Mouse (Mus musculus): ENCODE results near the gene Mrrf.

Gene Mrrf

GRCm38 (mm10) chr2:36136300-36136941 is at the start of gene Mrrf, which contains the start of gene Rbm18:
TSS of gene Mrrf (plus strand) at chr2:36136389.
TSS of gene Rbm18 (minus strand) at chr2:36136773.
- peak; percentile 94 for DNase-seq (ENCODE audit: low spot score)

- no peak for DNase-seq (ENCODE audit: low spot score)
Measured at GRCm38 (mm10) chr2:36089190-36089589, 47.0 kb upstream of the Mrrf start.

GRCm38 (mm10) chr2:36090853-36091741 is 45.1 kb upstream of the Mrrf start:
- no peak for DNase-seq (ENCODE audit: low spot score)

GRCm38 (mm10) chr2:36092748-36093147 is 43.4 kb upstream of the Mrrf start:
- no peak for DNase-seq (ENCODE audit: low spot score)

- DNase-seq (ENCODE audit: low spot score): no peak
Measured at GRCm38 (mm10) chr2:36093301-36093700, 42.9 kb upstream of the Mrrf start.

- no peak for DNase-seq (ENCODE audit: low spot score)
Measured at GRCm38 (mm10) chr2:36093914-36094475, 42.2 kb upstream of the Mrrf start.

- DNase-seq (ENCODE audit: low spot score): no peak
Measured at GRCm38 (mm10) chr2:36097129-36097815, 38.9 kb upstream of the Mrrf start.

- DNase-seq (ENCODE audit: low spot score): no peak
Measured at GRCm38 (mm10) chr2:36098021-36098420, 38.2 kb upstream of the Mrrf start.

- no peak for DNase-seq (ENCODE audit: low spot score)
Measured at GRCm38 (mm10) chr2:36099739-36100138, 36.5 kb upstream of the Mrrf start.

- DNase-seq (ENCODE audit: low spot score): no peak
Measured at GRCm38 (mm10) chr2:36101866-36102558, 34.2 kb upstream of the Mrrf start.

GRCm38 (mm10) chr2:36102559-36102946 is 33.6 kb upstream of the Mrrf start:
- no peak for DNase-seq (ENCODE audit: low spot score)

- no peak for DNase-seq (ENCODE audit: low spot score)
Measured at GRCm38 (mm10) chr2:36103069-36103554, 33.1 kb upstream of the Mrrf start.

- no peak for DNase-seq (ENCODE audit: low spot score)
Measured at GRCm38 (mm10) chr2:36103555-36104367, 32.4 kb upstream of the Mrrf start.

GRCm38 (mm10) chr2:36104436-36104955 is 31.7 kb upstream of the Mrrf start:
- no peak for DNase-seq (ENCODE audit: low spot score)

GRCm38 (mm10) chr2:36104956-36105741 is 31.0 kb upstream of the Mrrf start, which contains the start of gene Lhx6:
TSS of gene Lhx6 (minus strand) at chr2:36105408.
- no peak for DNase-seq (ENCODE audit: low spot score)

GRCm38 (mm10) chr2:36108615-36109014 is 27.6 kb upstream of the Mrrf start:
- no peak for DNase-seq (ENCODE audit: low spot score)

GRCm38 (mm10) chr2:36112632-36113031 is 23.6 kb upstream of the Mrrf start:
- DNase-seq (ENCODE audit: low spot score): no peak

GRCm38 (mm10) chr2:36126795-36127429 is 9.3 kb upstream of the Mrrf start:
- no peak for DNase-seq (ENCODE audit: low spot score)

GRCm38 (mm10) chr2:36127973-36128372 is 8.2 kb upstream of the Mrrf start:
- no peak for DNase-seq (ENCODE audit: low spot score)
